Mouse (Mus musculus) testis, adult 2 months (tissue): ENCODE data around the gene Hdac11.

Source experiments
- CTCF ChIP-seq: fragments of 200-500 bp; IDR thresholded peaks from 2 replicates; pipeline ENCODE4 v1.5.1; 2012; ENCODE audit warnings: low read depth, mild to moderate bottlenecking, inconsistent platforms, low read length, moderate library complexity; ENCODE audit not compliant: control insufficient read depth, insufficient read depth, insufficient replicate concordance
- POLR2A ChIP-seq: fragments of 200-500 bp; IDR thresholded peaks from 2 replicates; pipeline ENCODE4 v1.6.1; 2012; ENCODE audit warnings: low read depth, mild to moderate bottlenecking, inconsistent platforms, low read length, moderate library complexity; ENCODE audit not compliant: control insufficient read depth

DNA sequence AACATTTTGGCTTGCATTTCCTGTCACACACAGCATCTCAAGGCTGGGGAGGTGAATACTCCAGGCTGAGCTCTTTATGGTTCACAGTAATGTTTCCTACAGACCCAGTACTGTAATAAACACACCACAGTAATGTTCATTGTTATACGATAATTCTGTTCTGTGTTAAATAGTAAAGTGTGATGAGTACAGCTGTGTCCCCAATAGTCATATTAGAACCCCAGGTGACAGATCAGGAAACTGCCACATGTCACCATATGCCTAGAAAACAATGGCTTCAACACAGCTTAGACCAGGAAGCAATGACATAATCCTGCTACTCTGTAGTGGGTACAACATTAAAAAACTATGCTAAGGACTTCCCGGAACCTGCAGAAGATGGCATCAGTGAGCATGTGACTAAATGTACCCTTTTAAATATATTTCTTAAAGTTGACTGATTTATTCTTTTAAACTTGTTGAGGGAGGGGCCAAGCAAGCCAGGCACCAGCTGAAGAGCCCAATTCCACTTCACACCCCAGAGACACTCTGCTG lies 47.5 kb upstream of the Hdac11 start:
- TF ChIP-seq CTCF (no peak), POLR2A (no peak)
